Mouse (Mus musculus) embryonic facial prominence, embryonic 11.5 days (tissue): Measurements from ENCODE around the gene Mettl26. TPM values are rescaled to one million over a fixed set of nuclear protein-coding genes. Genes with fewer than 3 reads are reported as not detected.

Experiments
- ATAC-seq: fragments of 200-750 bp; cut with Nextera tagmentation; replicated peaks from 2 replicates; pipeline ENCODE4 v1.8.0; 2017; ENCODE audit warnings: low read depth; ENCODE audit not compliant: insufficient number of reproducible peaks, low FRiP score, low TSS enrichment
- DNase-seq: peaks from one replicate; pipeline ENCODE4 v3.0.0-alpha.2; 2015; ENCODE audit warnings: low spot score
- H3K27ac ChIP-seq: fragments of 300-500 bp; sonication (generic); replicated peaks from 2 replicates; pipeline ENCODE4 v1.5.1; 2014; ENCODE audit warnings: mild to moderate bottlenecking, low read depth, low read length, control low read depth
- H3K27me3 ChIP-seq: fragments of 300-500 bp; sonication (generic); 2 replicates; pipeline ENCODE4 v1.6.1; 2014; ENCODE audit warnings: mild to moderate bottlenecking, low read length, moderate library complexity, mixed read lengths; ENCODE audit not compliant: control insufficient read depth, insufficient read depth
- H3K36me3 ChIP-seq: fragments of 300-500 bp; sonication (generic); replicated peaks from 2 replicates; pipeline ENCODE4 v1.6.1; 2014; ENCODE audit warnings: low read depth, mild to moderate bottlenecking, low read length, moderate library complexity, mixed read lengths; ENCODE audit not compliant: control insufficient read depth, insufficient read depth
- H3K4me1 ChIP-seq: fragments of 300-500 bp; sonication (generic); 2 replicates; pipeline ENCODE4 v1.6.1; 2014; ENCODE audit warnings: low read length, mixed read lengths; ENCODE audit not compliant: control insufficient read depth, insufficient read depth
- H3K4me2 ChIP-seq: fragments of 300-500 bp; sonication (generic); 2 replicates; pipeline ENCODE4 v1.6.1; 2014; ENCODE audit warnings: low read depth, mild to moderate bottlenecking, control low read depth, low read length, moderate library complexity
- H3K4me3 ChIP-seq: fragments of 300-500 bp; sonication (generic); 2 replicates; pipeline ENCODE4 v1.5.1; 2014; ENCODE audit warnings: low read depth, low read length, control low read depth
- H3K9ac ChIP-seq: fragments of 300-500 bp; sonication (generic); replicated peaks from 2 replicates; pipeline ENCODE4 v1.6.1; 2014; ENCODE audit warnings: mild to moderate bottlenecking, control low read depth, low read length
- H3K9me3 ChIP-seq: fragments of 300-500 bp; sonication (generic); replicated peaks from 2 replicates; pipeline ENCODE4 v1.6.1; 2016; ENCODE audit warnings: mild to moderate bottlenecking, low read length, inconsistent platforms, mixed read lengths; ENCODE audit not compliant: control insufficient read depth
- WGBS: fragments of 180-500 bp; shearing (Covaris S2); extraction: QIAGEN DNeasy Blood & Tissue Kit; methylation state at CpG from one replicate; pipeline ENCODE4 v1.1.7; 2014; 5-methylcytosine and 5-hydroxymethylcytosine counted together
- polyA plus RNA-seq: library from polyadenylated mRNA; unstranded; fragments of >200 nt; fragmentation: Nextera tagmentation; extraction: Ambion mirVana; gene quantifications from 2 replicates; pipeline ENCODE4 v1.2.1, GENCODE M21; 2014

The Mettl26 gene
- polyA plus RNA-seq, 1 experiment from 2014 or later: 49.8 TPM

DNA sequence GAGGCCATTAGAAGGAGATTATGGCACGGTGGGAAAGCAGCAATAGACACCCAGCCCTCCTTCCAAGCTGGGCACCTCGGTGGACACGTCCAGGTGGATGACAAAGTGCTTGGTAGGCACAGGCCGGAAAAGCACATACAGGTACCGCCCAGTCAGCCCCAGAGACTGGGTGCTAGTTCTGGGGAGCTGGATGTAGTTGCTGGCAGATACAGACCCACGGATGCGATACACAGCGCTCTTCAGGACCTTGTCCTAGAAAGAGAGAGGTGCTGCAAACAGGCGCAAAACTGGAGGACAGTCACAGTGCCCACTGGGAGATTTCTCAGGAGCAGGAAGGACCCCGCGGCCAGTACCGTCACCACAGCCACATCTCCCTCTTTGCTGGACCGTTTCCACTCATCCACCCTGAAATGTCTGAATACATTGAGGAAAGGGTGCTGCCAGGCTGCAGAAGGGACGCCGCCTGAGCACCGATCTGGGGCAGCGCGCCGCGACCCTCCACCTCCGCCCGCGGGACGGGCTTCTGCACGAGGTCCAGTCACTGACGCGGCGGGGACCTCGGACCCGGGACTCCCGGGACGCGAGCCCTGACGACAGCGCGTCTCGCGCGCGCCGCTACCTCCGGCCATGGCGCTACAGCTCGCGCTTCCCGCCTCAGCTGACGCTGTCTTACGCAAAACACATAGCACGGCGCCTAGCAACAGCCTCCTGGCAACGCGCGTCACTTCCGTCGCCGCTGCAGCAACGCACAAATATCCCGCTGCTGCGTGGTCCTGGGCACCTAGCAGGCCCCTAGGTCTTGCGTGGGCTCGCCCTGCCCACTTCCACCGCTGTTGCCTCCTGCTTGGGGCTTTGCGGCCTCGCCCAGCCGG is 13.8 kb upstream of the Mettl26 start, which contains the start of gene Wdr90:
Wdr90 (minus strand) TSS at position 670 of the 872 bp plus-strand sequence.
- Histone ChIP-seq H3K9ac (peak within 1 kb of the TSS; percentile 75), H3K27me3 (no peaks in the 10 kb centered on the region), H3K36me3 (no peaks in the 10 kb centered on the region), H3K4me3 (peak within 1 kb of the TSS; percentile 54), H3K4me2 (peak within 1 kb of the TSS; percentile 81), H3K27ac (peak within 1 kb of the TSS; percentile 76), H3K4me1 (peaks cover 9% of the 10 kb centered on the region), H3K9me3 (no peaks in the 10 kb centered on the region)
- peak; percentile 96 for DNase-seq
- 4% methylated on average over 65 of the region's 65 CpGs for WGBS
- peak; percentile 90 for ATAC-seq

DNA sequence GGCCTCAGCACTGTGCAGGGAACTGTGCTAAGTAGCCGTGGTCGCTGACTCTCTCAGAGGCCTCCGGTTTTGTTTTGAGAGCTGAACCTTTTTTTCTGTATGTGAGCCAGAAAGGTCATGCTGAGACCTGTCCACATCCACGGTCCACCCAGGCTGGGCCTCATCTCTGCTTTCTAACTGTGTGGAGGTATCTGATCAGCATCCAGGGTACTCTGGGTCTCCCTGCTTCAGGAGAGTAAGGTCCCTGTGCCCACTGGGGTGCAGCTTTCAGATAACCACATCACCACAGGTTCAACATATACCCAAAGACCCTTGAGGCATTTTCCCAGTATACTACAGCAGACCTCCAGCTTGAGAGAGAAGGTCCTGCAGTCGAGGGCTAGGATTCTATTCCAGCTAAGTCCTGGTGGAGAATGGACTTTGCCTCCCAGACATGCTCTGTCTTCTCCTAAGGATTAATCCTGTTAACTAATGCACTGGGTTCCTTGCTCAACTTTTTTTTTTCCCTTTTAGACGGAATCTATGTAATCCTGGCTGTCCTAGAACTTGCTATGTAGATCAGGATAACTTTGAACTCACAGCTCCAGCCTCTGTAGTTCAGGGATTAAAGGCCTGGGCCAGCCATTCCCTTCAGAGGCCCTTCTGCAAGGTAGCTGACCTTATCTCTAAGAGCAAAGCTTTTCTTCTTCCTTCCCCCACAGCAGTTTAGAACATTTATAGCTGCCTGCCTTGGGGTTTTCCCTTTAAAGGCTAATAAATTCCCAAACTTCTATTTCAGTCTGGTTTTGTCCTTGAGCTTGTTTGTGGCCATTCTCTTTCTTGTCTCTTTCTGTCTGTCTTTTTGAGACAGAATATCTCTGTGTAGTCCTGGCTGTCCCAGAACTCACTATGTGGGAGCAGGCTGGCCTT is 12.9 kb upstream of the Mettl26 start:
- H3K27ac ChIP-seq: peak overlapping the region; percentile 76
- peak overlapping the region; percentile 54 for H3K4me3 ChIP-seq
- H3K4me2 ChIP-seq: peak overlapping the region; percentile 81
- H3K9ac ChIP-seq: peak overlapping the region; percentile 75
- peaks cover 9% of the 10 kb centered on the region for H3K4me1 ChIP-seq
- WGBS: 10% methylated on average over 6 of the region's 6 CpGs
- DNase-seq: no peak
- no peaks in the 10 kb centered on the region for H3K9me3 ChIP-seq
- no peaks in the 10 kb centered on the region for H3K27me3 ChIP-seq
- ATAC-seq: peak; percentile 50; the same call in 1 of the 2 replicates
- no peaks in the 10 kb centered on the region for H3K36me3 ChIP-seq

DNA sequence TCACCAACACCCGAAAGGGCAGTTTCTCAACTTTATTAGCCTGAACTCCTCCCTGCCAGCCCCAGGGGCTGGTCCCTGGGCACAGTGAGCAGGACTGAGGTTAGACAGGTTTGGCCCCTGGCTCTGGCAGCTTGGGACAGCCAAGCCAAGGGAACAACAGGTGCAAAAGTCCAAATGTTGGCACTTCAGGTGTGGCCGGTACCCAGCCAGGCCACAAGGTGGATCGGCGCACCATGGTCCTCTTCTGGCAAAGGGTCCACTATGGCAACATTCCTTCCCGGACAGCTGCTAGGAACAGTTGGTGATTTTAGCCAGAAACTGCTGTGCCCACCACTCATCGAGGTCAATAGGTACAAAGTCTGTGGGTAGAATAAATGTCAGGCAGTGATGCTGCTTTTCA is 11.2 kb upstream of the Mettl26 start:
- H3K9ac ChIP-seq: no peak overlapping the region
- H3K27ac ChIP-seq: no peak overlapping the region
- peaks cover 15% of the 10 kb centered on the region for H3K4me1 ChIP-seq
- no peaks in the 10 kb centered on the region for H3K36me3 ChIP-seq
- WGBS: 94% methylated on average over 6 of the region's 6 CpGs
- H3K27me3 ChIP-seq: no peaks in the 10 kb centered on the region
- DNase-seq: no peak
- H3K4me3 ChIP-seq: no peak overlapping the region
- no peaks in the 10 kb centered on the region for H3K9me3 ChIP-seq
- no peak for ATAC-seq
- H3K4me2 ChIP-seq: no peak overlapping the region

DNA sequence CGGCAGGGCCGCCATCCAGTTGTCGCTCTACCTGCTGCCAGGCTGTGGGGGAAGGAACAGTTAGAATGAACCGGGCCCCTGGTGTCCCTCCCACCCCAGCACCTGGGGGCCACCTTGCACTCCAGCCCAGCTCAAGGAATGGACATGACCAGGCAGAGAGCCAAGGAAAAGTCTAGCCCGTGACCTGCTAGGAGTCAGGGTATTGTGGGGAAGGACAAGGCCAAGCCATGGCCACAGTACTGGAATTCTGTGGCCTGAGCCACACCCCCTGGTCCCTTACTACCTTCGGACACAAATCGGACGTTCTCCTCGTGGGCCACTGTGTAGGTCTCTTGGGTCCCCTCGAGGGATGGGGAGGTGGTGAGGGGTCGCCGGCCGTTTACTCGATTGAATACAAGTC is 10.6 kb upstream of the Mettl26 start:
- no peak overlapping the region; the same call in 1 of the 2 replicates for H3K9ac ChIP-seq
- DNase-seq: no peak
- no peak for ATAC-seq
- WGBS: 92% methylated on average over 14 of the region's 14 CpGs
- H3K27me3 ChIP-seq: no peaks in the 10 kb centered on the region
- no peak overlapping the region for H3K4me3 ChIP-seq
- peaks cover 15% of the 10 kb centered on the region for H3K4me1 ChIP-seq
- no peaks in the 10 kb centered on the region for H3K9me3 ChIP-seq
- H3K36me3 ChIP-seq: no peaks in the 10 kb centered on the region
- no peak overlapping the region for H3K27ac ChIP-seq
- H3K4me2 ChIP-seq: no peak overlapping the region

DNA sequence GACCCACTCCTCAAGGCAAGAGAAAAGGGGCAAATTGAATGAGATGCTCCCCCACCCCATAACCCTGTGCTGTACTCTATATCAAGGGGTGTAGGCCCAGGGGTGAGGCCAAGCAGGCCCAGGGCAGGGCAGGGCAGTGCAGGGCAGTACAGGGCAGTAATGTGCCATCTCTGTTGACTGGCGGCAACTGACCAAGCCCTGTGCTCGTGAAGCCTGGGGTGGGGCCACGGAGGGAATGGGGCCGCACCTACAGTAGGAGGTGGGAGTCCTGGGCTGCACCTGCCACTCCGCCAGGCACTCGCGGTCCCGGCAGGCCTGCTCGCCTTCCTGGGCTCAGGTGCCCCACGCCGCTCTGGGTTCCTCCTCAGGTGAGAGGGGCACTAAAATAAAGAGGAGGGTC is 9.6 kb upstream of the Mettl26 start:
- no peak overlapping the region for H3K9ac ChIP-seq
- H3K4me2 ChIP-seq: no peak overlapping the region
- ATAC-seq: no peak
- peaks cover 15% of the 10 kb centered on the region for H3K4me1 ChIP-seq
- H3K9me3 ChIP-seq: no peaks in the 10 kb centered on the region
- no peak overlapping the region for H3K4me3 ChIP-seq
- no peaks in the 10 kb centered on the region for H3K27me3 ChIP-seq
- H3K27ac ChIP-seq: no peak overlapping the region
- no peaks in the 10 kb centered on the region for H3K36me3 ChIP-seq
- DNase-seq: no peak
- 87% methylated on average over 11 of the region's 11 CpGs for WGBS

DNA sequence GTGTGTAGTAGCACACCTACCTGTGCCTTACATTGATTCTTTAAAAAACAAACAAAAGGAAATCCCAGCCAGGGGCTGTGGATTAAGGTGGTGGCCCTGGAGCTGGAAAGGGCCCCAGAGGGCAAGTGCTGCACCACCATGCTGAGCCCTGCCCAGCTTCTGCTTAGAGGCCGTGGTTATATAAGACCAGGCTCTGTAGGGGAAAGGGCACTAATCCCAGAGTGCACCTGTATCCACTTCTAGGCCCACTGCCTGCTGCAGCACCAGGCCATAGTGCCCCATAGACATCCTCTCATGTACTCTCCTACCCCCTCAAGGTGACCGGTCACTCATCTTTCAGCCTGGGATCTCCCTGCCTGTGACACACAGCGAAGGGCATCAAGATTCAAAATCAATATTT is 8.7 kb upstream of the Mettl26 start:
- H3K4me3 ChIP-seq: no peak overlapping the region
- H3K36me3 ChIP-seq: no peaks in the 10 kb centered on the region
- no peak overlapping the region for H3K4me2 ChIP-seq
- WGBS: 86% methylated on average over 3 of the region's 3 CpGs
- DNase-seq (no peak), ATAC-seq (no peak)
- no peak overlapping the region for H3K27ac ChIP-seq
- H3K9me3 ChIP-seq: no peaks in the 10 kb centered on the region
- H3K27me3 ChIP-seq: no peaks in the 10 kb centered on the region
- H3K4me1 ChIP-seq: peaks cover 10% of the 10 kb centered on the region
- H3K9ac ChIP-seq: no peak overlapping the region

DNA sequence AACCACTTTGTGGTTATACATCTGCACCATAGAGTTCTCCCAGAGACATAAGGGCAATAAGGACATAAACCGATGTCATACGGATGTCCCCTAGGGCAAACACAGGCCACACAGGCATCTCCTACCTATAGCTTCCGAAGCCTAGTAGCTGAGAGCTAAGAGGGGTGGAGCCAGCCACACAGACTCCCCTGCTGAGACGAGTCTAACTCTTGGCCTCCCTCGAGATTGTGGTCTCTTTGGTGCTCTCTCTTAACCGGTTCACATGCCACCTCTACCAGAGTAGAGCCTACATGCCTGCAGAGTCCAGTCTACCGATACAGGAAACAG is 7.4 kb upstream of the Mettl26 start:
- peak overlapping the region; percentile 99 for H3K4me2 ChIP-seq
- ATAC-seq (no peak), DNase-seq (no peak)
- no peaks in the 10 kb centered on the region for H3K27me3 ChIP-seq
- 12% methylated on average over 7 of the region's 7 CpGs for WGBS
- peaks cover 6% of the 10 kb centered on the region for H3K4me1 ChIP-seq
- H3K9me3 ChIP-seq: no peaks in the 10 kb centered on the region
- no peaks in the 10 kb centered on the region for H3K36me3 ChIP-seq
- no peak overlapping the region for H3K27ac ChIP-seq
- peak overlapping the region; percentile 75 for H3K4me3 ChIP-seq
- H3K9ac ChIP-seq: no peak overlapping the region
